7 mouse cellular contexts compared by ENCODE assay signal in genomic region chr9:22389736-22390245, GRCm38 (mm10). TPM values are rescaled to one million over a fixed set of nuclear protein-coding genes. Genes with fewer than 3 reads are reported as not detected.
A peak's percentile ranks its signal among the peaks of the same experiment; 100 is the strongest.
DNase-seq lines count a peak whose midpoint lies in the region; ATAC-seq and TF ChIP-seq lines count a peak whose summit lies in the region.

No protein-coding gene starts in this region.

- no peak for TF ChIP-seq RAD21 in CH12.LX (IDR thresholded peaks at IDR 0.05; ENCODE audit: low read depth, low read length)

- H3K27ac ChIP-seq in CH12.LX (ENCODE audit: insufficient read depth, low read depth), result no peak overlapping the region
- no peak overlapping the region; the same call in 1 of the 2 replicates for H3K27ac ChIP-seq in forebrain, embryonic 15.5 days (replicated peaks)
- H3K27ac ChIP-seq in liver, embryonic 14.5 days, result peak overlapping the region; percentile 75

- H3K27me3 ChIP-seq in CH12.LX (replicated peaks), result no peaks in the 10 kb centered on the region
- no peaks in the 10 kb centered on the region for H3K27me3 ChIP-seq in forebrain, embryonic 15.5 days
- no peaks in the 10 kb centered on the region for H3K27me3 ChIP-seq in liver, embryonic 14.5 days (ENCODE audit: control insufficient read depth, insufficient read depth, low read length)

- no peak for ATAC-seq in forebrain, embryonic 15.5 days (replicated peaks)
- ATAC-seq in liver, embryonic 14.5 days (ENCODE audit: insufficient read depth), result no peak
- no peak for ATAC-seq in erythroid progenitor cell, adult 5-6 weeks (replicated peaks; ENCODE audit: low FRiP score, poor library complexity, severe bottlenecking)

- no peak for TF ChIP-seq POLR2A in CH12.LX (IDR thresholded peaks at IDR 0.05; ENCODE audit: low read depth, low read length)

- H3K4me2 ChIP-seq in CH12.LX (ENCODE audit: insufficient read depth, low read depth, poor library complexity, severe bottlenecking), result peak overlapping the region; percentile 14
- peak overlapping the region; percentile 82 for H3K4me2 ChIP-seq in forebrain, embryonic 15.5 days (replicated peaks)
- peak overlapping the region; percentile 88 for H3K4me2 ChIP-seq in liver, embryonic 14.5 days (ENCODE audit: low read depth)

- H3K79me2 ChIP-seq in CH12.LX (replicated peaks; ENCODE audit: control insufficient read depth, extremely low read depth, insufficient read depth, poor library complexity, severe bottlenecking), result peaks cover 31% of the 10 kb centered on the region

- no peak for TF ChIP-seq CTCF in CH12.LX (conservative IDR thresholded peaks at IDR 0.05 in 1 of 2, IDR thresholded peaks at IDR 0.05 in 1 of 2; ENCODE audit: low read depth in 2 of 2, low read length in 2 of 2)
- no peak for TF ChIP-seq CTCF in liver, embryonic 14.5 days (IDR thresholded peaks at IDR 0.05; ENCODE audit: low read depth)

- dilution Hi-C loops in CH12.LX (cut with MboI; ENCODE audit: extremely low pct_ligation_motif_present, extremely low pct_unique_long_range_greater_than_20kb, low sequenced_read_pairs), result no loop called here

- H3K4me3 ChIP-seq in CH12.LX (replicated peaks in 1 of 3; ENCODE audit: low read depth in 2 of 3, low read length in 2 of 3, poor library complexity in 1 of 3), result peak overlapping the region; percentile 59 to 95 (median 94)
- H3K4me3 ChIP-seq in forebrain, embryonic 15.5 days, result peak overlapping the region; percentile 66; the same call in 1 of the 2 replicates
- peak overlapping the region; percentile 67 to 98; a peak in 3 of 4 replicates for H3K4me3 ChIP-seq in liver, embryonic 14.5 days (ENCODE audit: insufficient read depth in 1 of 2, low read depth in 2 of 2, low read length in 2 of 2)

- in situ Hi-C loops in CH12.LX (cut with MboI; ENCODE audit: low pct_ligation_motif_present, low pct_unique_long_range_greater_than_20kb, low sequenced_read_pairs), result loop anchor here (5.0 kb wide), 1 partner anchor 232 kb away; the partner anchor contains the start of gene Pigyl

- H3K4me1 ChIP-seq in CH12.LX (ENCODE audit: control insufficient read depth in 1 of 2, insufficient read depth in 2 of 2), result peaks cover 0 to 21% of the 10 kb centered on the region in 2 experiments; a peak in 3 of 4 replicates
- peaks cover 26% of the 10 kb centered on the region for H3K4me1 ChIP-seq in forebrain, embryonic 15.5 days
- peaks cover 22 to 24% of the 10 kb centered on the region in 2 experiments for H3K4me1 ChIP-seq in liver, embryonic 14.5 days (replicated peaks; ENCODE audit: control insufficient read depth in 2 of 2, insufficient read depth in 2 of 2, low read length in 1 of 2)

- no peaks in the 10 kb centered on the region for H3K36me3 ChIP-seq in CH12.LX (replicated peaks in 1 of 2; ENCODE audit: control insufficient read depth in 1 of 2, insufficient read depth in 1 of 2, low read length in 1 of 2)
- H3K36me3 ChIP-seq in forebrain, embryonic 15.5 days, result no peaks in the 10 kb centered on the region
- H3K36me3 ChIP-seq in liver, embryonic 14.5 days (replicated peaks; ENCODE audit: control insufficient read depth, insufficient read depth, low read depth), result peaks cover 7% of the 10 kb centered on the region

- WGBS in forebrain, embryonic 15.5 days, result 72% methylated on average over 6 of the region's 6 CpGs
- 40% methylated on average over 6 of the region's 6 CpGs for WGBS in liver, embryonic 14.5 days (ENCODE audit: insufficient replicate concordance)

- no peaks in the 10 kb centered on the region for H3K9me3 ChIP-seq in CH12.LX (replicated peaks; ENCODE audit: low read length)
- H3K9me3 ChIP-seq in forebrain, embryonic 15.5 days, result no peaks in the 10 kb centered on the region
- no peaks in the 10 kb centered on the region for H3K9me3 ChIP-seq in liver, embryonic 14.5 days (ENCODE audit: control insufficient read depth, low read length)

- TF ChIP-seq EP300 in CH12.LX (IDR thresholded peaks at IDR 0.05; ENCODE audit: low read length), result no peak; the same call in 1 of the 2 replicates
- no peak for TF ChIP-seq EP300 in liver, embryonic 14.5 days (IDR thresholded peaks at IDR 0.05; ENCODE audit: low read depth)

- DNase-seq in 416B (ENCODE audit: low read depth) (peak; percentile 66), CH12.LX (ENCODE audit: extremely low read depth) (no peak)
- no peak for DNase-seq in liver, embryonic 14.5 days (ENCODE audit: low read depth in 3 of 3, low spot score in 3 of 3)
- no peak for DNase-seq in urinary bladder, adult 2 months (ENCODE audit: low spot score)
- no peak for DNase-seq in layer of hippocampus, adult 9-11 months

- H3K9ac ChIP-seq in CH12.LX (ENCODE audit: insufficient read depth, low read depth), result peak overlapping the region; percentile 41
- H3K9ac ChIP-seq in forebrain, embryonic 15.5 days (replicated peaks), result no peak overlapping the region; the same call in 1 of the 2 replicates
- H3K9ac ChIP-seq in liver, embryonic 14.5 days (replicated peaks), result peak overlapping the region; percentile 78

TF ChIP-seq in CH12.LX, 34 proteins besides CTCF, POLR2A, EP300 and RAD21:
- TF ChIP-seq USF1 (IDR thresholded peaks at IDR 0.05; ENCODE audit: low read depth, low read length) (no peak), TBP (conservative IDR thresholded peaks at IDR 0.05; ENCODE audit: low read depth, low read length) (no peak), IRF4 (IDR thresholded peaks at IDR 0.05; ENCODE audit: low read depth, low read length) (no peak), ETS1 (conservative IDR thresholded peaks at IDR 0.05; ENCODE audit: low read depth, low read length) (no peak), HCFC1 (IDR thresholded peaks at IDR 0.05; ENCODE audit: low read depth, low read length) (peak; percentile 26; the same call in 1 of the 2 replicates), MXI1 (IDR thresholded peaks at IDR 0.05; ENCODE audit: low read depth, low read length) (no peak), GABPA (IDR thresholded peaks at IDR 0.05; ENCODE audit: insufficient replicate concordance, low read depth, low read length) (no peak), MAZ (IDR thresholded peaks at IDR 0.05; ENCODE audit: low read depth, low read length) (no peak), JUN (IDR thresholded peaks at IDR 0.05; ENCODE audit: insufficient read depth, low read depth, low read length) (no peak), UBTF (IDR thresholded peaks at IDR 0.05; ENCODE audit: low read depth, low read length) (no peak), MEF2A (IDR thresholded peaks at IDR 0.05; ENCODE audit: borderline replicate concordance, low read depth, low read length) (no peak), USF2 (conservative IDR thresholded peaks at IDR 0.05; ENCODE audit: low read depth, low read length) (no peak), BHLHE40 (IDR thresholded peaks at IDR 0.05; ENCODE audit: low read depth, low read length) (no peak), CHD2 (IDR thresholded peaks at IDR 0.05; ENCODE audit: low read length) (0 out of 2 replicates have a peak, but pooled peaks have one; percentile 29), CHD1 (IDR thresholded peaks at IDR 0.05; ENCODE audit: low read depth, low read length) (no peak), MAX (IDR thresholded peaks at IDR 0.05; ENCODE audit: low read length) (no peak)
TF ChIP-seq in CH12.LX: peak in this region for 2.

RNA-seq across cellular contexts. Expression of gene Anln, which starts 0.8 kb away (rescaled TPM):
- total RNA-seq in CH12.LX (2012; rRNA removed) (12.2 and 14.6 TPM in 2 replicates), CH12.LX (2014; rRNA removed) (15.7 and 16.2 TPM in 2 replicates)
- 12.3 and 14.9 TPM in 2 replicates for polyA plus RNA-seq in CH12.LX (2012; ENCODE audit: insufficient read length, low read depth)
- polyA plus RNA-seq in forebrain, embryonic 15.5 days (2015; fragmentation: Nextera tagmentation; extraction: Ambion mirVana), result 12.0 and 12.1 TPM in 2 replicates
- 13.8 and 20.1 TPM in 2 replicates for polyA plus RNA-seq in liver, embryonic 14.5 days (2012; rRNA removed)
- 27.0 and 31.2 TPM in 2 replicates for polyA plus RNA-seq in liver, embryonic 14.5 days (2014; fragmentation: Nextera tagmentation; extraction: Ambion mirVana)
- 461 and 582 TPM in 2 replicates for total RNA-seq in erythroid progenitor cell, adult 5-6 weeks (2015; ENCODE audit: low replicate concordance)
- total RNA-seq in erythroid progenitor cell, adult 5-6 weeks (2017; ENCODE audit: low replicate concordance), result 576 and 591 TPM in 2 replicates
- polyA plus RNA-seq in urinary bladder, adult 2 months (2012; rRNA removed), result 5.2 and 6.6 TPM in 2 replicates

RNA-seq across cellular contexts. Expression of gene 9530077C05Rik, which starts 21.5 kb away (rescaled TPM):
- total RNA-seq in CH12.LX (2012; rRNA removed) (0.46 and 0.93 TPM in 2 replicates), CH12.LX (2014; rRNA removed) (0.71 and 0.78 TPM in 2 replicates)
- 0.27 and 1.4 TPM in 2 replicates for polyA plus RNA-seq in CH12.LX (2012; ENCODE audit: insufficient read length, low read depth)
- polyA plus RNA-seq in forebrain, embryonic 15.5 days (2015; fragmentation: Nextera tagmentation; extraction: Ambion mirVana), result 10.9 and 13.1 TPM in 2 replicates
- polyA plus RNA-seq in liver, embryonic 14.5 days (2012; rRNA removed), result 0.89 and 1.1 TPM in 2 replicates
- 1.5 and 1.8 TPM in 2 replicates for polyA plus RNA-seq in liver, embryonic 14.5 days (2014; fragmentation: Nextera tagmentation; extraction: Ambion mirVana)
- 4.7 and 31.4 TPM in 2 replicates for total RNA-seq in erythroid progenitor cell, adult 5-6 weeks (2015; ENCODE audit: low replicate concordance)
- total RNA-seq in erythroid progenitor cell, adult 5-6 weeks (2017; ENCODE audit: low replicate concordance), result 5.1 and 6.7 TPM in 2 replicates
- 3.3 and 3.5 TPM in 2 replicates for polyA plus RNA-seq in urinary bladder, adult 2 months (2012; rRNA removed)

Comparison
In these comparisons a context has a peak if more than half of its experiments do, and no peak if none do; other contexts are left out.
1. H3K4me2 ChIP-seq: peak in every context shown above with its lines; median percentile 88 in liver, embryonic 14.5 days; 82 in forebrain, embryonic 15.5 days; 14 in CH12.LX.